Mouse (Mus musculus): ENCODE data around the gene Eif3b.
"Not testable (repeated sequence)": the region's sequence is repeated elsewhere in the genome, so short reads cannot be mapped to it uniquely, and the experiment has no call there.

Eif3b gene

DNA sequence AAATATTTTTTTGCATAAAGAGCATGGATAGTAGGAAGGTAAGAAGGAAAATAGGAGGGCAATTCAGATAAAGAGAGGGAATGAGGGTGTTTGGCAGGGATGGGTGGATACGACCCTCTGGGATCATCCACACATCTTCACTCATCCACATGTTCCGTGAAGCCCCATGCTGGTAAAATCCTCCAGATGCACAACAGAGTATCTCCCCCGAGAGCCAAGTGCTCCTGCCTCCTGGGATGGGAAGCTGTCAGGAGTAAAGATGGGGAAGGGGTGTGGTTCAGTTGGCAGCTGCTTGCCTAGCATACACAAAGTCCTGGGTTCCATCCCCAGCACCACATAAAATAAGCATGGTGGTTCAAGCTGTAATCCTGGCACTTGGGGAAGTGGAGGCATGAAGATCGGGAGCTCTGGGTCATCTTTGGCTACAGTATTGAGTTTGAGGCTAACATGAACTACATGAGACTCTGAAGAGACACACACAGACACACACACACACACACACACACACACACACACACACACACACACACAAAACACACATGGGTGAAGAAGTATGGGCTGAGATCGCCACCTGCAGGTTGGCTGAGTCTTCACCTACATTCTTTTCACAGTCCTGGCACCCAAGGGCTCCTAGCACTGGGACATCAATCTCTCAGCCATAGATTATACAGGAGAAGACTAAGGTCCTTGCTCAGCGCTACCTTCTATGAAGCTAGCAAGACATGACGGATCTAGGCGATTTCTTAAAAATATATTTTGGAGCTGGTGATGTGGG, 22.8 kb upstream of the Eif3b start:
- DNase-seq (ENCODE audit: low spot score in 2 of 2), result no peak

DNA sequence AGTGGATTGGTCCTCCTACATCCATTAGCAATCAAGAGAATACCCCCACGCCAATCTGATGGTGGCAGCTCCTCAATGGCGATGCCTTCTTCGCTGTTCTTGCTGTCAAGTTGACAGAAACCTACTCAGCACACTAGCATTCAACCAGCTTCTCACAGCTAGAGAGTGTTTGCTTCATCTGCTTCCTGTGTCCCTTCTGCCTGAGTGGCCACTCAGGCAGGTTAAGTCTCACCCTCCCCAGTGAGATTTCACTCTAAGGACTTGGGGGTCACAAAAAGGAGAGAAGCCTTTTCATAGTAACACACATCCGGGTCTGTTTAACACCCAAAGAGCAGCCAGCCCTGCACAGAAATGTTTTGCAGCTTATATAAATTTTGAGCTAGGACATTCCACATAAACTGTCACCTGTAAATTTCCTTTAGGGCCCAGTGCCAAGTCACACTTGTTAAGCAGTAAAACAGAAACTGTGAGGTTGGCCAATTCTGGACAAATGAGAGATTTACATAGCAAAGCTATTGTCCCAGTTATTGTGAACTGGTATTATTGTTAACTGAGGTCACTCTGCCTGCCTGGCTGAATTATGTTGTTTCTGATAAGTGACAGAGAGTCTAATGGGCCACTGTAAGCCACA, 16.4 kb upstream of the Eif3b start:
- no peak for DNase-seq (ENCODE audit: low spot score in 2 of 2)

DNA sequence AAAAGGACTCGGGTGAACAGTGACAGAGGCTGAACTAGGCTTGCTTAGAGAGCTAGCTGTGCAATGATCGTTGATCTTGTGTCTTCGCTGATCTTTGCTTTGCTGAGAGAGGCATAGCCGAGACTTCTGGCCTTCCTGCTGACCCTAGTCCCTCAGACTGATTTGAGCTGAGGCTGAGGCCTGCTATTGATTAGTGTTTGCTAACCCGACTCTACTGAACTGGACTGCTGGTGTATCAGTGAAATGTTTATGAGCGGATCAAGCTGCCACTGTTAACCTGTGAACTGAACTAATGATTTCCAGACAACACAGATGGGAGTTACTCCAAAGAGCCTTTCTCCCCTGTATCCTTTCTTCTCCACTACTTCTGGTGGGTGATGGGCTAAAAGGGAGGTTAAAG, 14.0 kb upstream of the Eif3b start:
- DNase-seq (ENCODE audit: low spot score in 2 of 2), result no peak

DNA sequence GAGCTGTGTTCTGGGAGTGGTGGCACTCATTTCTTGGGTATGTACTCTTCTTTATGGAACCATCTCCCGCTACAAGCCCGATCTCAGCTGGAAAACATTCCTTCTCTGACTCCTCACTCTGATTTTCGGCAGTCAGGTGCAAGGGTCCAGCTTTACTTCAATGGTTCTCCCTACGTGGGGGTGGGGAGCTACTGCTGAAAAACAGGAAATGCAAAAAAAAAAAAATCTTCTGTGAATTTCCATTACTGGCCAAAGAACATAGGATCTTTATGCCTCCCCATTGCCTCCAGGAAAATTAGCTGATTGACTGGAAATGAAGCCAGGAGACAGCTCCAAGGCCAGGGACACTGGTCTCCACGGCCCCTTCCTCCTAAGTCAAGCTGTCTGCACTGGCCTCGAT, 12.5 kb upstream of the Eif3b start:
- no peak for DNase-seq (ENCODE audit: low spot score in 2 of 2)

DNA sequence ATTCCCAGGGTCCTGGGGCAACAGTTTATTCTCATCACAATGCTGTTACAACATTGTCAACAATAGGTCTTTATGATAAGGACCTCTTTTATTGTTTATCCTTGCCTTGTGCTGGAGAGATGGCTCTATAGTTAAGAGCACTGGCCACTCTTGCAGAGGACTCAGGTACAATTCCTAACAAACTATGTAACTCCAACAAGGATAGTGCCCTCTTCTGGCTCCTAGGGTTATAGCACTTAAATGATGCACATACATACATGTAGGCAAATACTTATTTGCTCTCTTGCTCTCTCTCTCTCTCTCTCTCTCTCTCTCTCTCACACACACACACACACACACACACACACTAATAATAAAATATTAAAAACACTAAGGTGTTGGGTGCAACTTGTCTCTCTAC, 10.3 kb upstream of the Eif3b start:
- no peak for DNase-seq (ENCODE audit: low spot score in 2 of 2)

DNA sequence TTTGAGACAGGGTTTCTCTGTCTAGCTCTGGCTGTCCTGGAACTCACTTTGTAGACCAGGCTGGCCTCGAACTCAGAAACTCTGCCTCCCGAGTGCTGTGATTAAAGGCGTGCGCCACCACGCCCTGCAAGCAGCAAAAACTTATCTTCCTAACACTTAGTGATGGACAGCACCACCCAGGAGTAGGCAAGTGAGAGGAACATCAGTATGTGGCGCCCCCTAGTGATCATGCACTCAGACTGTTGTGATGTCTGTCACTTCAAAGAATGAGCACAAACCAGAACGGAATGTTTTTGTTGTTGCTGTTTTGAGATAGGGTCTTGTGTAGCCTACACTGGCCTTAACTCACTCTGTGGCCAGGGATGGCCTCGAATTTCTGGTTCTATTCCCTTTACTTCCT, 7.8 kb upstream of the Eif3b start:
- peak in 1 of 2 experiments; percentile 44 for DNase-seq (ENCODE audit: low spot score in 2 of 2)

DNA sequence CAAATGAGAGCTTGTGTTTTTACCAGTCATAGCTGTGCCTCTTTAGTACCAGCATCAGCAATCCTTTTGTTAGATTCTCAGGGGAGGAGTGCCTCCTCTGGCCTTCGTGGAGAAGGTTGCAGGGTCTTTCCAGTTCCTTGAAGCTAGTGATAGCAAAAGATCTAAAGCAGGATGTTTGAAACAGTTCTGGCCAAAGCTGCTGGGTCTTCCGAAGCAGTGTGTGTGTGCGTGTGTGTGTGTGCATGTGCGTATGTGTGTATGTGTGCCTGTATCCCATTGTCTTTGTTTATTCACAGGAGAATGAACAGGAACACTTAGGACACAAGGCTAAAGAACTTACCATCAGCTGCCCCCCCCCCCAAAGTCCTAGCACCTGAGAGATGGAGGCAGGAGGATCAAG, 4.5 kb upstream of the Eif3b start:
- no peak for DNase-seq (ENCODE audit: low spot score in 2 of 2)

DNA sequence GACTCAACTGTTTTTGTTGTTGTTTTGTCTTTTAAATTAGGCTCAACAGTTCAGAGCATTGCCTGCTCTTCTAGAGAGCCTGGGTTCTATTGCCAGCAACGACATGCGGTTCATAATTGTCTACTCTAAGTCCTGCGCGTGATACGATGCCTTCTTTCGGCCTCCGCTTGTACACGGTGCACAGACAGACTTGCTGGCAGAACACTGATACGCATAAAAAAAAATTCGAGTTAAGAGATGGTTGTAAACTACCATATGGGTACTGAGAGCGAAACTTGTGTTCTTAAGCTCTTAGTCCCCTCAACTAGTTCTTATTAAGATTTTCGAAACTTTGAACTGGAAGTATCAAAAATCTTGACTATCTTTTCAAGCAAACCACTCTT, 1.0 kb upstream of the Eif3b start:
- DNase-seq (ENCODE audit: low spot score in 2 of 2), result no peak

DNA sequence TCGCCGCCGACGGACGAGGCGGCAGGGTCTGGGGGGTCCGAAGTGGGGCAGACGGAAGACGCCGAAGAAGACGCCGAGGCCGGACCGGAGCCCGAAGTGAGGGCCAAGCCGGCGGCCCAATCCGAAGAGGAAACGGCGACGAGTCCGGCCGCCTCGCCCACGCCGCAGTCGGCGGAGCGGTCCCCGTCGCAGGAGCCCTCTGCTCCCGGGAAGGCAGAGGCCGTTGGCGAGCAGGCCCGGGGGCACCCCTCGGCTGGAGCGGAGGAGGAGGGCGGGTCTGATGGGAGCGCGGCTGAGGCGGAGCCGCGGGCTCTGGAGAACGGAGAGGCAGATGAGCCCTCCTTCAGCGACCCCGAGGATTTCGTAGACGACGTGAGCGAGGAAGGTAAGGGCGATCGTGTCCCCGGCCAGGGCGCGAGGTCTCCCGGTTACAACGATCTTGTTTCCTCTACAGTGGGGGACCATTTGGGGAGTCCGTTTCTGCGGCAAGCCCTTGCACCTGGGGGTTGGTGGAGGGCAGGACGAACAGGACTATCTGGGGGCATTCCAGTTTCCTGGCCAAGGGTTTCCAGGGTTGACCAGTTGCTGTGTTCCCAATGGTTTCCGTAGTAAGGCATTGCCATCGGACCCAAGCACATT, 433 bp downstream of the Eif3b start:
- DNase-seq (ENCODE audit: low spot score in 2 of 2), result no peak

DNA sequence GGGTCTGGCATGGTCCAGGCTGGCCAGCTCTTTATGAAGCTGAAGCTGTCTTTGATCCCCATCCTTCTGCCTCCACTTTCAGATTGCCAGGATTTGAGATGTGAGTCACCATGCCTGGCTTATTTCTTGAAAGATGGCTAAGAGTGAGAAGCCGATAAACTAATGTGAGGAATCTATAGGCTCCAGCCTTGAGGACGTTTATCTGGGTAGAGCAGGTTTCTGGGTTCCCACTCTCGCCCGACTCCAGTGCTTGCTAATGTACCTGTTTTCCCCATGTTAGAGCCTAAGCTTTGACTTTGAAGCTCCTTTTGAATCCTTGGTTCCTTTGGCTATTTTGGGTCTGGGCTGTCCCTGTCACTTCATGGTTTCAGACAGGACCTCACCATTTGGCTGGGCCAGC, 1.5 kb downstream of the Eif3b start:
- DNase-seq (ENCODE audit: low spot score in 2 of 2), result no peak

DNA sequence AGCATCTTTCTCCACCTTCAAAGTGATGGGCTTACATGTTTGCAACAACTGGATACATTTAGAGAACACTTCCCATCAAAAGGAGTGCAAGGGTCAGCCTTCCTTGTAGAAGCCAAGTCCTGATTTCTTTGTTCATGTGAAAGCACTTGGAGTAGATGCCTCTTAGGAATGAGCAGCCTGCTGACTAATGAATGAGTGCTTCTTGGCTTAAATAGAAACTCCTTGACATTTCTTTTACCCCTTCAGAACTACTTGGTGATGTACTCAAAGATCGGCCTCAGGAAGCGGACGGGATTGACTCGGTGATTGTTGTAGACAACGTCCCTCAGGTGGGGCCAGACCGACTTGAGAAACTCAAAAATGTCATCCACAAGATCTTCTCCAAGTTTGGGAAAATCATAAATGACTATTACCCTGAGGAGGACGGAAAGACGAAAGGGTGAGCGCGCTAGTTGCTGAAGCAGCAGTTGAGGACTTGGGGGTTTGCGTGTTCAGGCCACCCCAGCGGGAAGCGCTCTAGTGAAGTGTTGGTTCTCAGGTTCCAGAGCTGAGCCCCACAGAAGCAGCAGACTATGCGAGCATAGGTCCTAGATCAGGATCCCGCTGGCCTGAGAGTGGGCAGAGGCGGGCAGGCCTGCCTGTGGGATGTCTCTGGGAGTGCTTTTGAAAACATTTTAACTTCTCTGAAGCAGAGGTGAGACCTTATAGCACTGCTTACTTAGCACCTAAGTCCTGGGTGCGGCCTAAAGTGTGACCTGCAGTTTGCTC, 6.1 kb downstream of the Eif3b start:
- no peak for DNase-seq (ENCODE audit: low spot score in 2 of 2)

DNA sequence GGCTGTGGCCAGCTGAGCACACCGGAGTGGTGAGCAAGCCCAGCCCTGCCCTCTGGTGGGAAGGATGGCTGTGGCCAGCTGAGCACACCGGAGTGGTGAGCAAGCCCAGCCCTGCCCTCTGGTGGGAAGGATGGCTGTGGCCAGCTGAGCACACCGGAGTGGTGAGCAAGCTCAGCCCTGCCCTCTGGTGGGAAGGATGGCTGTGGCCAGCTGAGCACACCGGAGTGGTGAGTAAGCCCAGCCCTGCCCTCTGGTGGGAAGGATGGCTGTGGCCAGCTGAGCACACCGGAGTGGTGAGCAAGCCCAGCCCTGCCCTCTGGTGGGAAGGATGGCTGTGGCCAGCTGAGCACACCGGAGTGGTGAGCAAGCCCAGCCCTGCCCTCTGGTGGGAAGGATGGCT, 20.0 kb downstream of the Eif3b start:
- DNase-seq (ENCODE audit: low spot score in 2 of 2), result not testable (repeated sequence)

DNA sequence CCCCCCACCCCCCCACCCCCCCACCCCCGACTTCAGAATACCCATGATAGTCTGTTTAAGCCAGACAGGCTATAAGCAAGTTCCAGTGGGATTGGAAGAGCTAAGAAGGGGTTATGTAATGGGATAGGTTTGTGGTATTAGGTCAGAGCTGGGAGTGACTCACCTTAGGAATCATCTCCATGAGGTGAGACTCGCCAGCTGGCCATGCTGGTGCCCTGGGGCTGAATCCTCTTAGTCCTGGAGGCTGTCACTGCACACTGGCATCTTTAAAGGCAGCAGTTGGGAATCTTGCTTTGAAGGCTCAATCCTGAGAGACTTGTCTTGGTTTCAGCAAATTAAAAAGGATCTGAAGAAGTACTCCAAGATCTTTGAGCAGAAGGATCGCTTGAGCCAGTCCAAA, 22.3 kb downstream of the Eif3b start:
- no peak for DNase-seq (ENCODE audit: low spot score in 2 of 2)

DNA sequence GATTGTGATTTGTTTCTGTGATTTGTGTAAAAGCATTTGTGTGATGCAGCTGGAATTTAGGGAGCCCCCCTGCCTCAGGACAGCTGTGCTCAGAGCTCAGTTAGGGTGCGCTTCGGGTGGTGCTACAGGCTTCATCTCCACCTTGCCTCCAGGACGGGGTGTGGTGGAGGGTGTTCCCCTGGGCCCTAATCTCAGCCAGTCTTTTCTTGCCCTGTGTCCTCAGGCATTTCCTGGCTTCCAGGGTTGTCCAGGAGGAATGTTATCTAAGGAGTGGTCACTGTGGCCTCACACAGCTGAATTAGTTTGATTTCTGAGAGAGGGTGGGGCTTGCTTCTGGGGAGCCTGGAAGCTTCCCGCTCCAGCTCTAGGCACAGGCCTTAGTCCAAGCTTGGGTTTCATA, 24.9 kb downstream of the Eif3b start:
- no peak for DNase-seq (ENCODE audit: low spot score in 2 of 2)

DNA sequence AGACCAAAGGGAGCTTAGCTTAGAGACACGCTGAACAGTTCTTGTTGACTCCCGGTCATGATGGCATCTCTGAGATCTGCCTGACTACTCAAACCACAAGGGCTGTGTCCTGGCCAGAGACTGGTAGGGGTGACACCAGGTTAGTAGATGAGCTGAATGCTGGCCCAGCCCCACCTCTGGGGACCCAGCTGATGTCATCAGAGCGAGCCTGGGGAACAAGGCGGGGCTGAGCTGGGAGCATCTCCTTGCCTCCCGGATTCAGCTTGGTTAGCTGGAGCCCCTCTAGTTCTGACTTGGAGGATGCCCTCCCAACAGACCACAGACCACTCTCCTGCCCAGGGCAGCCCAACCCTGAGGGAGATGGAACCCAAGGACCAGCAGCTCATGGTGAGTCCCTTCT, 26.2 kb downstream of the Eif3b start, which contains the start of gene Gm4869:
Gene Gm4869, plus strand, starts transcription at position 301 of the 400 bp plus-strand sequence.
- no peak for DNase-seq (ENCODE audit: low spot score in 2 of 2)

DNA sequence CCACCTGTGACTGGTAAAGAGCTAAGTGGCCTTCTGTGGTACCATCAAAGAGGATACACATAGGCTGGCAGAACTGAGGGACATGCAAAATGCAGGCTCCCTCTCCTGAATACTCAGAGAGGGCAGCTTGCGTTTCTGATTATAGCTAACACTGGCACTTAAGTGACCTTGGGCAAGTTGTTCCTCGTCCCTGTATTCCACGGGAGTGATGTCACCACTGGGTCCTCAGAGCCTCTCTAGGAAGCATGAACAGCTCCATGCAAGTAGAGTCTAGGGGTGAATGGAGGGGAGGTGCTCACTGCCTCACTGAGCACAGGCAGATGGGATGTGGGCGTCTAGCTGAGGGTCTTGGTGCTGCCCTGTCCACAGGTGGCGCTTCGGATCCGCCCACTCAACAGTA, 26.9 kb downstream of the Eif3b start:
- no peak for DNase-seq (ENCODE audit: low spot score in 2 of 2)

DNA sequence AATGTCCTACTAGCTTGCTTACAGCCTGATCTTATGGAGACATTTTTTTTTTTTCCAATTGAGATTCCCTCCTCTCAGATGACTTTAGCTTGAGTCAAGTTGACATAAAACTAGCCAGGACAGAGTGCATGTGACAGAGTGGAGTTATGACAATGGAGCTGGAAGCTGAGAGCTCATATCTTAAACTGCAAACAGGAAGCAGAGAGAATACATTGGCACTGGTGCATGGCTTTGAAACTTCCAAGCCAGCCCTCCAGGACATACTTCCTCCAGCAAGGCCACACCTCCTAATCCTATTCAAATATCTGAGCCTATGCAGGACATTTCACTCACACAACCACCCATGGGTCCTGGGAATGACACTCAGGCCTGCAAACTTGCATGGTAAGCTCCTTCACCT, 35.4 kb downstream of the Eif3b start:
- DNase-seq (ENCODE audit: low spot score in 2 of 2), result no peak

DNA sequence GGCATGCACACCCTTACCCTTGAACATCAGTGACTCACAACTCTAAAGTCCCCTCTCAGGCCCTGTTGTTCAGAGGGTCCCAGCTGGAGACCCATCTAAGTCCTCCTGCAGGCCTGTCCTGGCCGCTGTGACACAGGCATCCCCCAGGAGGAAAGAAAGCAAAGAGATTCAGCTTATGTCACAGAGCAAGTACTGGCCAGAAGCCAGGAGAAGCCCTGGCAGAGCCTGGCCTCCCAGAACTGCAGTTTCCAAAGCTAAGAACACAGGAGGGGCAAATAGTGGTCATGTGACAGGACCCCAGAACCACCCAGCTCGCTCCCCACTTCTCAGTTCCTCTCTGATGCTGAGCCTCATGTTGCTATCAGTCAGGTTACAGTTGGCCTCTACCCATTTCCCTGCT, 36.3 kb downstream of the Eif3b start:
- no peak for DNase-seq (ENCODE audit: low spot score in 2 of 2)

DNA sequence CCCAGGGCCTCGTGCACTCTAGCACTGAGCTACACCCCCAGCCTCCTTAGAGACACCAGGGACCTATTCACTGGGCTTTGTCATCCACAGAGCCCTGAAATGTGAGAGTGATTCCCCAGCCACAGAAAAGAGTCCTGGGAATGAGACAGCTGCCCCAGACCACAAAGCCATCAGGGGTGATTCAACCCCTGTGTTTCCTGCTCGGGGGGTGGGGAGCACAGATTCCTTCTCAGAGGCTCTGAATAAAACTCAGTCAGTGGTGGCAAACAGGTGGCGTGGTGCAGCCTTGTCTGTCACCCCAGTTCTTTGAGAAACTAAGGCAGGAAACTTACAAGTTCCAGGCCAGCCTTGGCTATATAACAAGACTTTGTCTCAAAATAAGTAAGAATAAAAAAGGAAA, 42.3 kb downstream of the Eif3b start:
- no peak for DNase-seq (ENCODE audit: low spot score in 2 of 2)

DNA sequence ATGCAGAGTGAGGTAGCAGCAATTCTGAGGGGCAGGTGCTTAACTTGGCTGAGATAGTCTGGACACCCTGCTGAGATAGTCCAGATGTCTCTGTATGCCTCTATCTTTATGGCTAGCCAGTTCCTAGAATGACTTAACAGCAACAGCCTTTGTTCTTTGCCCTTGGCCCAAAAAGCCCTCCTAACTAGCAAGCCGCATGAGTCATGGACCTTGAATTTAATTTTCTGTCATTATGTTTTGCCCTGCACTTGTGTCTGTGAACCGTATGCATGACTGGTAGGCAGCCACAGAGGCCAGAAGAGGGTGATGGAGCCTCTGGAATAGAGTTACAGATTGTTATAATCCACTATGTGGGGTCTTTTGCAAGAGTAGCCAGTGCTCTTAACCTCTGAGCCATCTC, 44.0 kb downstream of the Eif3b start:
- not testable (repeated sequence) for DNase-seq (ENCODE audit: low spot score in 2 of 2)

DNA sequence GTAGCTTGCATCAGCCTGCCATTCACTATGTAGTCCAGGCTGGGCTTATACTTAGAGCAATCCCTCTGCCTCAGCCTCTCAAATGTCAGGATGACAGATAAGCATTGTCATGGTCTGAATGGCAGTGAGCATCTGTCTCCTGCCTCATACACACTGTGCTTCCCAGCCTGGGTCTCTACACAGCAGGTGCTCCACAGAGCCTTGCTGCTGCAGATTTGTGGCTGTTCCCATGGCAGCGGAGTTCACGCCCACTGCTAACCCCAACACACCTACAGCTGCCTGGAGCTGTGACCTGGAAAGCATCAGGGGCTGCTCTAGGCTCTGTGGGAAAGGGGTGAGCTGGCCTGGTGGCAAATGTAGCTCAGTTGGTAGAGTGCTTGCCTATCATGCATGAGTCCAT, 45.8 kb downstream of the Eif3b start:
- DNase-seq (ENCODE audit: low spot score in 2 of 2), result no peak

DNA sequence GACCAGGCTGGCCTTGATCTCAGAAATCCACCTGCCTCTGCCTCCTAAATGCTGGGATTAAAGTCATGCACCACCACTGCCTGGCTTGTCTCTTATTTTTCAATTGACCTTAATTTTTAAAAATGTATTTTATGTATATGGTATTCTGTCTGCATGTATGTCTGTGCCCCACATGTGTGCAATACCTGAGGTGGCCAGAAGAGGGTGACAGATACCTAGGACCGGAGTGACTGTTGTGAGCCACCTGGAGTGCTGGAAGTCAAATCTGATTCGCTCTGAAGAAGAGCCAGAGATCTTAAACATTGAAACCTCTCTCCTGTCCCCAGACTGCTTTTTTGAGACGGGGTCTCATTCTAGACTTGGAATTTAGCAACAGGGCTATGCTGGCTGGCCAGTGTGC, 53.2 kb downstream of the Eif3b start:
- no peak for DNase-seq (ENCODE audit: low spot score in 2 of 2)

All from urinary bladder, adult 18-20 months (tissue).